Mouse (Mus musculus): Measurements from ENCODE around the gene Sdccag8. TPM values are rescaled to one million over a fixed set of nuclear protein-coding genes. Genes with fewer than 3 reads are reported as not detected.

Sdccag8 gene
- polyA plus RNA-seq, 1 experiment: 5.9 TPM

- Histone ChIP-seq H3K27ac (ENCODE audit: insufficient read depth, low read length) (no peak overlapping the region), H3K9me3 (replicated peaks; ENCODE audit: control insufficient read depth, insufficient read depth, low read length, poor library complexity, severe bottlenecking) (no peaks in the 10 kb centered on the region), H3K4me1 (ENCODE audit: control insufficient read depth, insufficient read depth, low read length) (no peaks in the 10 kb centered on the region), H3K36me3 (ENCODE audit: control insufficient read depth, insufficient read depth, low read length, poor library complexity, severe bottlenecking) (no peaks in the 10 kb centered on the region), H3K4me3 (ENCODE audit: low read depth, low read length) (no peak overlapping the region), H3K27me3 (ENCODE audit: control insufficient read depth, insufficient read depth, low read length, poor library complexity, severe bottlenecking) (no peaks in the 10 kb centered on the region), H3K9ac (ENCODE audit: low read depth, poor library complexity, severe bottlenecking) (no peak overlapping the region)
- TF ChIP-seq POLR2A (IDR thresholded peaks at IDR 0.05; ENCODE audit: insufficient read depth, low read length): no peak
- no peak for TF ChIP-seq EP300 (IDR thresholded peaks at IDR 0.05; ENCODE audit: insufficient read depth, low read depth, low read length)
- TF ChIP-seq CTCF (IDR thresholded peaks at IDR 0.05; ENCODE audit: low read depth, low read length): no peak
These were observed 4.3 kb upstream of the Sdccag8 start for GRCm38 (mm10) chr1:176810161-176810560.

GRCm38 (mm10) chr1:176811892-176812291, 2.6 kb upstream of the Sdccag8 start:
- H3K9me3 ChIP-seq (replicated peaks; ENCODE audit: control insufficient read depth, insufficient read depth, low read length, poor library complexity, severe bottlenecking): no peaks in the 10 kb centered on the region
- no peak overlapping the region for H3K4me3 ChIP-seq (ENCODE audit: low read depth, low read length)
- H3K9ac ChIP-seq (ENCODE audit: low read depth, poor library complexity, severe bottlenecking): no peak overlapping the region
- TF ChIP-seq POLR2A (IDR thresholded peaks at IDR 0.05; ENCODE audit: insufficient read depth, low read length) (no peak), EP300 (IDR thresholded peaks at IDR 0.05; ENCODE audit: insufficient read depth, low read depth, low read length) (no peak), CTCF (IDR thresholded peaks at IDR 0.05; ENCODE audit: low read depth, low read length) (no peak)
- no peaks in the 10 kb centered on the region for H3K27me3 ChIP-seq (ENCODE audit: control insufficient read depth, insufficient read depth, low read length, poor library complexity, severe bottlenecking)
- H3K4me1 ChIP-seq (ENCODE audit: control insufficient read depth, insufficient read depth, low read length): no peaks in the 10 kb centered on the region
- H3K27ac ChIP-seq (ENCODE audit: insufficient read depth, low read length): no peak overlapping the region
- H3K36me3 ChIP-seq (ENCODE audit: control insufficient read depth, insufficient read depth, low read length, poor library complexity, severe bottlenecking): no peaks in the 10 kb centered on the region

GRCm38 (mm10) chr1:176812491-176813291, 1.8 kb upstream of the Sdccag8 start:
- peak overlapping the region; percentile 72 for H3K4me3 ChIP-seq (ENCODE audit: low read depth, low read length)
- no peaks in the 10 kb centered on the region for H3K27me3 ChIP-seq (ENCODE audit: control insufficient read depth, insufficient read depth, low read length, poor library complexity, severe bottlenecking)
- no peak overlapping the region for H3K27ac ChIP-seq (ENCODE audit: insufficient read depth, low read length)
- no peaks in the 10 kb centered on the region for H3K4me1 ChIP-seq (ENCODE audit: control insufficient read depth, insufficient read depth, low read length)
- H3K36me3 ChIP-seq (ENCODE audit: control insufficient read depth, insufficient read depth, low read length, poor library complexity, severe bottlenecking): no peaks in the 10 kb centered on the region
- TF ChIP-seq POLR2A (IDR thresholded peaks at IDR 0.05; ENCODE audit: insufficient read depth, low read length) (no peak), EP300 (IDR thresholded peaks at IDR 0.05; ENCODE audit: insufficient read depth, low read depth, low read length) (no peak), CTCF (IDR thresholded peaks at IDR 0.05; ENCODE audit: low read depth, low read length) (no peak)
- H3K9ac ChIP-seq (ENCODE audit: low read depth, poor library complexity, severe bottlenecking): peak overlapping the region; percentile 59
- H3K9me3 ChIP-seq (replicated peaks; ENCODE audit: control insufficient read depth, insufficient read depth, low read length, poor library complexity, severe bottlenecking): no peaks in the 10 kb centered on the region

- Histone ChIP-seq H3K9ac (ENCODE audit: low read depth, poor library complexity, severe bottlenecking) (peak overlapping the region; percentile 59), H3K36me3 (ENCODE audit: control insufficient read depth, insufficient read depth, low read length, poor library complexity, severe bottlenecking) (no peaks in the 10 kb centered on the region), H3K27ac (ENCODE audit: insufficient read depth, low read length) (peak overlapping the region; percentile 32; the same call in 1 of the 2 replicates), H3K4me3 (ENCODE audit: low read depth, low read length) (peak overlapping the region; percentile 72), H3K4me1 (ENCODE audit: control insufficient read depth, insufficient read depth, low read length) (no peaks in the 10 kb centered on the region), H3K9me3 (replicated peaks; ENCODE audit: control insufficient read depth, insufficient read depth, low read length, poor library complexity, severe bottlenecking) (no peaks in the 10 kb centered on the region), H3K27me3 (ENCODE audit: control insufficient read depth, insufficient read depth, low read length, poor library complexity, severe bottlenecking) (no peaks in the 10 kb centered on the region)
- TF ChIP-seq CTCF (IDR thresholded peaks at IDR 0.05; ENCODE audit: low read depth, low read length): no peak
- no peak for TF ChIP-seq EP300 (IDR thresholded peaks at IDR 0.05; ENCODE audit: insufficient read depth, low read depth, low read length)
- TF ChIP-seq POLR2A (IDR thresholded peaks at IDR 0.05; ENCODE audit: insufficient read depth, low read length): no peak
These were observed 996 bp upstream of the Sdccag8 start for GRCm38 (mm10) chr1:176813292-176814035.

- no peaks in the 10 kb centered on the region for H3K4me1 ChIP-seq (ENCODE audit: control insufficient read depth, insufficient read depth, low read length)
- H3K36me3 ChIP-seq (ENCODE audit: control insufficient read depth, insufficient read depth, low read length, poor library complexity, severe bottlenecking): no peaks in the 10 kb centered on the region
- no peaks in the 10 kb centered on the region for H3K9me3 ChIP-seq (replicated peaks; ENCODE audit: control insufficient read depth, insufficient read depth, low read length, poor library complexity, severe bottlenecking)
- TF ChIP-seq POLR2A (IDR thresholded peaks at IDR 0.05; ENCODE audit: insufficient read depth, low read length) (no peak), EP300 (IDR thresholded peaks at IDR 0.05; ENCODE audit: insufficient read depth, low read depth, low read length) (no peak), CTCF (IDR thresholded peaks at IDR 0.05; ENCODE audit: low read depth, low read length) (no peak)
- no peaks in the 10 kb centered on the region for H3K27me3 ChIP-seq (ENCODE audit: control insufficient read depth, insufficient read depth, low read length, poor library complexity, severe bottlenecking)
- H3K27ac ChIP-seq (ENCODE audit: insufficient read depth, low read length): peak within 1 kb of the TSS; percentile 32; the same call in 1 of the 2 replicates
- H3K9ac ChIP-seq (ENCODE audit: low read depth, poor library complexity, severe bottlenecking): peak within 1 kb of the TSS; percentile 59
- H3K4me3 ChIP-seq (ENCODE audit: low read depth, low read length): peak within 1 kb of the TSS; percentile 83
These were observed 432 bp upstream of the Sdccag8 start, which contains the start of gene Cep170 for GRCm38 (mm10) chr1:176814036-176814420. Cep170 (minus strand) TSS chr1:176814067.

Measured in ES-Bruce4 (cell line).